Mouse (Mus musculus) layer of hippocampus, postnatal 14 days (tissue): ENCODE data around the gene Mmrn1. TPM values are rescaled to one million over a fixed set of nuclear protein-coding genes. Genes with fewer than 3 reads are reported as not detected.
A peak's percentile ranks its signal among the peaks of the same experiment; 100 is the strongest.
"Not testable (repeated sequence)": the region's sequence is repeated elsewhere in the genome, so short reads cannot be mapped to it uniquely, and the experiment has no call there.

Source experiments
- DNase-seq, 2 experiments: peaks; one replicate each; pipeline ENCODE4 v3.0.0; 2021 to 2022; ENCODE audit warnings: low spot score in 2 of 2, mixed read lengths in 1 of 2
- long read RNA-seq, 2 experiments: library from polyadenylated mRNA; stranded (forward); transcript quantifications; one replicate each; pipeline ENCODE4 v2.0.0; 2021
- total RNA-seq, 2 experiments: library from RNA; stranded (reverse); gene quantifications; 2 replicates each; pipeline ENCODE4 v1.2.3; 2021

The Mmrn1 gene
- under 1 TPM; 0.36 to 0.44 TPM for total RNA-seq
- long read RNA-seq, experiment 1, full-length matches to known transcripts, result 1 of 1 reads
- long read RNA-seq, experiment 1, partial matches to known transcripts, result 0 of 1 reads
- long read RNA-seq, experiment 1, other reads (novel, unspliced or antisense), result 0 of 1 reads
- long read RNA-seq, experiment 2, partial matches to known transcripts, result 0 of 2 reads
- long read RNA-seq, experiment 2, other reads (novel, unspliced or antisense), result 2 of 2 reads

- DNase-seq, result not testable (repeated sequence)
Observed at GRCm38 (mm10) chr6:60924676-60925075, at the start of gene Mmrn1. Gene Mmrn1, plus strand, starts transcription at chr6:60924976.

- DNase-seq, result no peak
Observed at GRCm38 (mm10) chr6:60880362-60880761, 44.4 kb upstream of the Mmrn1 start.

DNA sequence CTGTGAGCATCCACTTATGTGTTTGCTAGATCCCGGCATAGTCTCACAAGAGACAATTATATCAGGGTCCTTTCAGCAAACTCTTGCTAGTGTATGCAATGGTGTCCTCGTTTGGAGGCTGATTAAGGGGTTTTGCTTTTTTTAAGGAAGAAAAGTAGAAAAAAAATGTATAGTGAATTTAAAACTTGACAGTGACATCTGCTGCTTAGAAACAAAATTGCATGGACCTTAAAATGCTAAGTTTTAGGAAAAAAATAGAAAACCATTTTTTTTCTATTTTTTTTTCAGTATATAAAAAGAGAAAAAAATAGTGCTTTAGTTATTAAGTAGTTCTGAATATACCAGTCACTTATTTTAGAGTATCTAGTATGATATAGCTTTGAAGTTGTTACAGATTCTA, 43.2 kb upstream of the Mmrn1 start:
- no peak for DNase-seq

GRCm38 (mm10) chr6:60907272-60907671, 17.5 kb upstream of the Mmrn1 start:
- DNase-seq, result no peak

DNA sequence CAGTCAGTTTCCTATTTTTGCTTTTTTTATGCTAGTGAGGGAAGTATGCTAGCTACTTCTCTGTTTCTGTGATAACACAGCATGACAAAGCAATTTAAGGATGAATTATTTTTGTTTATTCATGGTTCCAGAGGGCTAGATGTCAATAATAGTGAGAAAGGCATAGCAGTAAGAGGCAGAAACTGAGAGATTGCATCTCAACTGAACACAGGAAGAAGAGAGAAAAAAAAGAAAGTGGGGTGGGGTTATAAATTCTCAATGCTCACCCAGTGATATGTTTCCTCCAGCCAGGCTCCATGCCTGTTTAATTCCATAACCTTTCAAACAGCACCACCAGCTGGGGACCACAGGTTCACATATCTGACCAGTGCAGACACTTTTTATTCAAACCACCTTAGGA, 6.6 kb downstream of the Mmrn1 start:
- DNase-seq, result peak; percentile 9 to 43

GRCm38 (mm10) chr6:60934835-60935234, 10.1 kb downstream of the Mmrn1 start:
- no peak for DNase-seq

GRCm38 (mm10) chr6:60935448-60936130, 10.8 kb downstream of the Mmrn1 start:
- DNase-seq, result no peak

- DNase-seq, result no peak
Observed at GRCm38 (mm10) chr6:60944178-60944577, 19.4 kb downstream of the Mmrn1 start.

DNA sequence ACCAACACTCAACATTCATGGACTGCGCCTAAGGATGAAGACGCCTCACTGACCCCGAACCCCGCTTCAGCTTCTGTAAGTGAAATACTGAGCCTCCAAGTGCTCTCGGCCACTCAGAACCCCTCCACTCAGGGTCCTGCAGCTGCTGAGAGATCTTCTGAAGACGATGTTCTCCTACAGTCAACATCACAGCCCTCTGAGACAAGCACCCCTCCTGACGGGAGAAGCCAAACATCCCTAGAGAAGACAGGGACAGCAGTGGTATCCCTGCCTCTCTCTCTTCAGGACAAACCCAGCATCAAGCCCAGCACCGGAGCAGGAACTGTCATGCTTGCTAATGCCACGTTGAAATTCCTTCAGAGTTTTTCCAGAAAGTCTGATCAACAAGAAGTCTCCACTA, 19.8 kb downstream of the Mmrn1 start:
- DNase-seq, result no peak

- DNase-seq, result peak in 1 of 2 experiments; percentile 49
Observed at GRCm38 (mm10) chr6:60950415-60950814, 25.6 kb downstream of the Mmrn1 start.

GRCm38 (mm10) chr6:60961285-60961684, 36.5 kb downstream of the Mmrn1 start:
- no peak for DNase-seq

DNA sequence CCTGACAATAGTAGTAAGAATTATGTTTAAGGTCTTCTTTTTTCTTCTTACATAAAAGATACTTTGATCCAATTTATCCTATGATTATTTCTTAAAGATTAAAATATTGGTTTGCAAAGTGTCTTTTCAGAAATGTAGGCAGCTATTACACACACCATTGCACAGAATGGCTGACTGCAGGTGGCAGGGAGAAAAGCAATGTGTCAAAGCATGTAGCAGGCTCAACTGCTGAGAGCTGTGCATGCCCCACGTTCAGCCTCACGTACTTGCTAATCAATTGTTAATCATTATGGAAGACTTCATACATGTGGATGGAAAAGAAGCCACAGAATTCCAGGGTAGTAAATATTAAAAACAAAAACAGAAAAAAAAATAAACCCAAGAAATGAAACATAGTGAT, 37.1 kb downstream of the Mmrn1 start:
- DNase-seq, result no peak

GRCm38 (mm10) chr6:60962668-60963067, 37.9 kb downstream of the Mmrn1 start:
- DNase-seq, result no peak

- DNase-seq, result no peak
Observed at GRCm38 (mm10) chr6:60963726-60964125, 39.0 kb downstream of the Mmrn1 start.

GRCm38 (mm10) chr6:60966931-60967330, 42.2 kb downstream of the Mmrn1 start:
- DNase-seq, result no peak

DNA sequence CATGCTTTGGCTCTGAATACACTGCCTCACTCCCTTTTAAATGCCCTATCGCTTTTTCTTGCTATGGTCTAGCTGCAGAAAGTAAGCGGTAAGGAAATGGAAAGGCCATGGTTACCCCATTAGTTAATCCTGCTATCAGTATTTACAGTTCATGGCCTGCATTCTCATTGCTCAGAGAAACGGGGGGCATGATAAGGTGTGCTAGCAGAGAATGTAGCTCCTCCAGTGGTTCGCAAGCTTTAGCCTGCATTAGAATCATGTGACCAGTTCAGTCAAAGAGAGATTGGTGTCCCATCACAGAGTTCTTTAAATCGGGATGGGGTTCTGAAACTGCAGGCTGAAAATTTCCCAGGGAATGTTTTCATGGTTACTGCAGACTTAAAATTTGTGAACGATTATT, 44.6 kb downstream of the Mmrn1 start:
- DNase-seq, result no peak

DNA sequence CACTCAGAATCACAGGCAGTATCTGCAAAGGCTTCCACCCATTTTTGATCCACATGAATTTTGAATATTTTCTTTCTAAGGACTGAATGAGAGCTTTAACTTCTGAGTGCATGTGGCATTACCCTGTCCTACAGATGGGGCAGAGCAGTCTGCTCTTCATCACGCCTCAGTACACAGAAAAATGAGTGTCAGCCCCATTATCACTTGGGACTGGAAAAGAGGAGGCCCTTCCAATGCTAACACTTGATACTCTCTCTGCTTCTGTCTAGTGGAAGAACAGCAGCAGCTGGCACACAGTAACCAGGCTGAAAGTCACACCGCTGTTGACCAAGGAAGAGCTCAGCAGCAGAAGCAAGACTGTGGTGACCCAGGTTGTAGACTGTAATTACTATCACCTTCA, 46.0 kb downstream of the Mmrn1 start:
- no peak for DNase-seq

DNA sequence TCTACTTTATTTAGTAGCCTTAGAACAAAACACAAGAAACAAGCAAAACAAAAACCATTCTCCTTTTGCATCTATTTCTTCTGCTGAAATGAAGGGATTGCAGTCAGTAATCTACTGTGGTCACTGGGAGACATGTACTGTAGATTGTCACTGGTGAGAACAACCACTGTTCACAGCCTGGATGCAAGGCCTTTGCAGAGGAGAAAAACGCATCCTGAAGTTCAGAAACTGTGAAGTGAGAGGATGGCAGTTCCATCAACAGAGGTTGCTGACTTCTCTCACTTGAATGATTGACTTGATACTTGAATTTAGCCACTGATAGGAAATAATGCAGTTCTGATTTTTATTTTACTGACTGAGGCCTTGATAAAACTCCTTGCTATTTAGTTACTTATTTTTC, 53.8 kb downstream of the Mmrn1 start:
- DNase-seq, result no peak

GRCm38 (mm10) chr6:60979039-60979438, 54.3 kb downstream of the Mmrn1 start:
- no peak for DNase-seq

GRCm38 (mm10) chr6:60984360-60984759, 59.6 kb downstream of the Mmrn1 start:
- no peak for DNase-seq

GRCm38 (mm10) chr6:60985919-60986318, 61.1 kb downstream of the Mmrn1 start:
- DNase-seq, result peak in 1 of 2 experiments; percentile 44

DNA sequence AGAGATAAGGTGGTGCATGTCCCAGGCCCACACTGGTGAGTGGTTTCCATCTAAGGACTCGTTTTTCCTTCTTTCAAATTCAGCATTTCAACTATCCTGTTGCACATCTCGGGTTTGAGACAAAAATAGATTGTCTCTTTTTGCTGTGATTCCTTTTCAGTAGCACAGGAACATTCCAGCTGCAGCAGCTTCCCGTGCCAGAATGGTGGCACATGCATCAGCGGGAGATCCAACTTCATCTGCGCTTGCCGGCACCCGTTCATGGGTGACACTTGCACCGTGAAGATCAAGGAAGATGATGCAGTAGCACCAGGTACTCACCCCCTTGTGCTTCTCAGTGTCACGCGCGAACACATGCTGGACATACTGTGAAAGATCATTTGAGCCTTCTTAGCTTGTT, 62.1 kb downstream of the Mmrn1 start:
- DNase-seq, result no peak

DNA sequence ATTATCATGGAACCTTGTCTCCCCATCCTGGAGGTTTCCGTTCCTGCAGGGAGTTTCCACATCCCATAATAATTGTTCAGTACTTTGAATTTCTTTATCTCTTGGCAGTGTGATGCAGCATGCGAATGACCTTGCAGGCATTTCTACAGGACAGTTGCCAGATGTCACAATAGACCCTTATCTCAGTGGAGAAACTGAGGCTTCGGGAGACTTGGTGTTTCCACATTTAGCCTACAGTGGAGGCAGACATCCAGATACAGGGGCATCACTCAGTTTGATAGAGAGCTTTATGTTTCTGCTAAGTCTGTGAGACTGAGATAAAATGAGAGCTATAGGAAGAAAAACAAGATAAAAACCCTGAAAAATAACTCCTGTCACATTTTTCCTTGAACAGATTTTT, 63.0 kb downstream of the Mmrn1 start:
- DNase-seq, result no peak
